8 mouse cellular contexts compared by ENCODE assay signal in genomic region chr14:54575031-54575430, GRCm38 (mm10). TPM values are rescaled to one million over a fixed set of nuclear protein-coding genes. Genes with fewer than 3 reads are reported as not detected.
DNase-seq lines count a peak whose midpoint lies in the region; ATAC-seq and TF ChIP-seq lines count a peak whose summit lies in the region.

No protein-coding gene starts in this region.

- H3K9ac ChIP-seq in ES-E14 (ENCODE audit: insufficient read depth, low read depth, low read length, poor library complexity, severe bottlenecking), result peak overlapping the region; percentile 96
- H3K9ac ChIP-seq in hindbrain, embryonic 12.5 days, result peak overlapping the region; percentile 92
- H3K9ac ChIP-seq in midbrain, embryonic 11.5 days (ENCODE audit: low read length), result peak overlapping the region; percentile 94

- in situ Hi-C loops in ES-E14 (cut with MboI; ENCODE audit: low sequenced_read_pairs in 2 of 2, unreplicated experiment in 2 of 2), result no loop called here

- no peaks in the 10 kb centered on the region for H3K9me3 ChIP-seq in heart, embryonic 10.5 days
- H3K9me3 ChIP-seq in ES-E14 (ENCODE audit: control insufficient read depth, insufficient read depth, low read depth, low read length), result no peaks in the 10 kb centered on the region
- H3K9me3 ChIP-seq in hindbrain, embryonic 12.5 days (replicated peaks), result no peaks in the 10 kb centered on the region
- no peaks in the 10 kb centered on the region for H3K9me3 ChIP-seq in midbrain, embryonic 11.5 days (ENCODE audit: control insufficient read depth, low read length)

- peak overlapping the region; percentile 93 for H3K4me3 ChIP-seq in heart, embryonic 10.5 days
- peak overlapping the region; percentile 85 to 89 for H3K4me3 ChIP-seq in ES-E14 (ENCODE audit: insufficient read depth in 1 of 2, low read depth in 1 of 2, low read length in 2 of 2, poor library complexity in 1 of 2, severe bottlenecking in 1 of 2)
- peak overlapping the region; percentile 74 for H3K4me3 ChIP-seq in hindbrain, embryonic 12.5 days
- H3K4me3 ChIP-seq in midbrain, embryonic 11.5 days (ENCODE audit: low read depth, low read length), result peak overlapping the region; percentile 91

- no peak for ATAC-seq in hindbrain, embryonic 12.5 days (ENCODE audit: low FRiP score)
- no peak for ATAC-seq in midbrain, embryonic 11.5 days (ENCODE audit: low FRiP score)

- WGBS in heart, embryonic 10.5 days, result under 1% methylated on average over 8 of the region's 8 CpGs
- WGBS in hindbrain, embryonic 12.5 days, result 3% methylated on average over 8 of the region's 8 CpGs
- 1% methylated on average over 8 of the region's 8 CpGs for WGBS in midbrain, embryonic 11.5 days

- H3K4me1 ChIP-seq in heart, embryonic 10.5 days, result peaks cover 58% of the 10 kb centered on the region
- H3K4me1 ChIP-seq in ES-E14 (ENCODE audit: control insufficient read depth in 2 of 2, insufficient read depth in 2 of 2, low read length in 2 of 2, poor library complexity in 1 of 2), result peaks cover 5 to 18% of the 10 kb centered on the region in 2 experiments
- H3K4me1 ChIP-seq in hindbrain, embryonic 12.5 days, result peaks cover 58% of the 10 kb centered on the region
- peaks cover 45% of the 10 kb centered on the region for H3K4me1 ChIP-seq in midbrain, embryonic 11.5 days (ENCODE audit: control insufficient read depth, insufficient read depth, low read length)

- no peaks in the 10 kb centered on the region for H3K27me3 ChIP-seq in heart, embryonic 10.5 days (ENCODE audit: insufficient read depth, poor library complexity, severe bottlenecking)
- peaks cover 25% of the 10 kb centered on the region for H3K27me3 ChIP-seq in hindbrain, embryonic 12.5 days
- H3K27me3 ChIP-seq in midbrain, embryonic 11.5 days (ENCODE audit: control insufficient read depth, insufficient read depth, low read length), result no peaks in the 10 kb centered on the region

- H3K27ac ChIP-seq in heart, embryonic 10.5 days, result peak overlapping the region; percentile 95
- H3K27ac ChIP-seq in ES-E14 (ENCODE audit: insufficient read depth, low read depth, low read length, poor library complexity, severe bottlenecking), result peak overlapping the region; percentile 99
- H3K27ac ChIP-seq in hindbrain, embryonic 12.5 days, result 0 out of 2 replicates have a peak overlapping the region, but pooled peaks have one; percentile 45
- H3K27ac ChIP-seq in midbrain, embryonic 11.5 days (ENCODE audit: low read depth, low read length), result no peak overlapping the region

- H3K4me2 ChIP-seq in hindbrain, embryonic 12.5 days (replicated peaks), result peak overlapping the region; percentile 74
- H3K4me2 ChIP-seq in midbrain, embryonic 11.5 days, result peak overlapping the region; percentile 81

- DNase-seq in heart, embryonic 10.5 days (ENCODE audit: low spot score), result no peak
- no peak for DNase-seq in heart, adult 18-20 months
- DNase-seq in ES-E14 (ENCODE audit: low read depth, low spot score), result no peak
- DNase-seq in midbrain, embryonic 11.5 days (ENCODE audit: low spot score, missing footprints), result no peak
- DNase-seq in urinary bladder, adult 18-20 months (ENCODE audit: low spot score in 2 of 2), result no peak
- DNase-seq in retina, embryonic 14.5 days (ENCODE audit: low spot score), result no peak
- DNase-seq in retina, postnatal 1 day, result no peak

- peaks cover 37% of the 10 kb centered on the region for H3K36me3 ChIP-seq in heart, embryonic 10.5 days
- peaks cover 54% of the 10 kb centered on the region for H3K36me3 ChIP-seq in ES-E14 (ENCODE audit: control insufficient read depth, insufficient read depth, low read length, poor library complexity, severe bottlenecking)
- H3K36me3 ChIP-seq in hindbrain, embryonic 12.5 days, result peaks cover 10% of the 10 kb centered on the region
- peaks cover 6% of the 10 kb centered on the region; the same call in 1 of the 2 replicates for H3K36me3 ChIP-seq in midbrain, embryonic 11.5 days (ENCODE audit: control insufficient read depth, insufficient read depth, low read length)

TF ChIP-seq in ES-E14, 5 proteins besides CTCF, POLR2A, EP300 and RAD21:
- TF ChIP-seq ZNF384 (IDR thresholded peaks at IDR 0.05; ENCODE audit: low read depth, low read length), result no peak
- no peak for TF ChIP-seq ZC3H11A (IDR thresholded peaks at IDR 0.05; ENCODE audit: borderline replicate concordance, low read depth, low read length)
- no peak for TF ChIP-seq CHD2 (IDR thresholded peaks at IDR 0.05; ENCODE audit: low read depth, low read length)
- no peak for TF ChIP-seq HCFC1 (IDR thresholded peaks at IDR 0.05; ENCODE audit: borderline replicate concordance, insufficient read depth, low read length)
- TF ChIP-seq MAFK (IDR thresholded peaks at IDR 0.05; ENCODE audit: insufficient read depth, low read depth, low read length), result no peak
TF ChIP-seq in ES-E14: peak in this region for 0.

RNA-seq across cellular contexts. Expression of gene Ajuba, which starts 2.3 kb away (rescaled TPM):
- polyA plus RNA-seq in heart, embryonic 10.5 days (2016; fragmentation: Nextera tagmentation; extraction: Ambion mirVana), result 43.0 and 62.5 TPM in 2 replicates
- total RNA-seq in heart, adult 18-20 months (2021), result 1 to 10 TPM; 3.7 to 3.9 TPM
- total RNA-seq in ES-E14 (2012; rRNA removed), result 65.1 and 94.1 TPM in 2 replicates
- 37.9 and 40.9 TPM in 2 replicates for polyA plus RNA-seq in hindbrain, embryonic 12.5 days (2016; fragmentation: Nextera tagmentation; extraction: Ambion mirVana)
- polyA plus RNA-seq in midbrain, embryonic 11.5 days (2014; fragmentation: Nextera tagmentation; extraction: Ambion mirVana), result 24.3 and 25.1 TPM in 2 replicates

RNA-seq across cellular contexts. Expression of gene Haus4, which starts 20.6 kb away (rescaled TPM):
- polyA plus RNA-seq in heart, embryonic 10.5 days (2016; fragmentation: Nextera tagmentation; extraction: Ambion mirVana), result 50.2 and 52.9 TPM in 2 replicates
- total RNA-seq in heart, adult 18-20 months (2021), result 1 to 10 TPM; 2.6 to 2.8 TPM
- 24.5 and 40.3 TPM in 2 replicates for total RNA-seq in ES-E14 (2012; rRNA removed)
- 32.4 and 37.2 TPM in 2 replicates for polyA plus RNA-seq in hindbrain, embryonic 12.5 days (2016; fragmentation: Nextera tagmentation; extraction: Ambion mirVana)
- polyA plus RNA-seq in midbrain, embryonic 11.5 days (2014; fragmentation: Nextera tagmentation; extraction: Ambion mirVana), result 35.3 and 41.9 TPM in 2 replicates

RNA-seq across cellular contexts. Expression of gene 4931414P19Rik, which starts 30.8 kb away (rescaled TPM):
- polyA plus RNA-seq in heart, embryonic 10.5 days (2016; fragmentation: Nextera tagmentation; extraction: Ambion mirVana), result 7.7 and 8.3 TPM in 2 replicates
- 1 to 10 TPM; 3.0 to 6.1 TPM for total RNA-seq in heart, adult 18-20 months (2021)
- total RNA-seq in ES-E14 (2012; rRNA removed), result 4.8 and 6.4 TPM in 2 replicates
- 8.2 and 9.1 TPM in 2 replicates for polyA plus RNA-seq in hindbrain, embryonic 12.5 days (2016; fragmentation: Nextera tagmentation; extraction: Ambion mirVana)
- polyA plus RNA-seq in midbrain, embryonic 11.5 days (2014; fragmentation: Nextera tagmentation; extraction: Ambion mirVana), result 5.9 and 8.5 TPM in 2 replicates

RNA-seq across cellular contexts. Expression of gene Psmb5, which starts 42.8 kb away (rescaled TPM):
- polyA plus RNA-seq in heart, embryonic 10.5 days (2016; fragmentation: Nextera tagmentation; extraction: Ambion mirVana), result 392 and 455 TPM in 2 replicates
- 100 to 1,000 TPM; 173 to 201 TPM for total RNA-seq in heart, adult 18-20 months (2021)
- 202 and 317 TPM in 2 replicates for total RNA-seq in ES-E14 (2012; rRNA removed)
- 354 and 376 TPM in 2 replicates for polyA plus RNA-seq in hindbrain, embryonic 12.5 days (2016; fragmentation: Nextera tagmentation; extraction: Ambion mirVana)
- 396 and 453 TPM in 2 replicates for polyA plus RNA-seq in midbrain, embryonic 11.5 days (2014; fragmentation: Nextera tagmentation; extraction: Ambion mirVana)

RNA-seq across cellular contexts. Expression of gene Psmb11, which starts 46.2 kb away (rescaled TPM):
- polyA plus RNA-seq in heart, embryonic 10.5 days (2016; fragmentation: Nextera tagmentation; extraction: Ambion mirVana), result not detected in 2 replicates
- not detected for total RNA-seq in heart, adult 18-20 months (2021)
- 0.11 TPM in 1 of 2 replicates, not detected in the other for total RNA-seq in ES-E14 (2012; rRNA removed)
- polyA plus RNA-seq in hindbrain, embryonic 12.5 days (2016; fragmentation: Nextera tagmentation; extraction: Ambion mirVana), result not detected in 2 replicates
- 0.04 TPM in 1 of 2 replicates, not detected in the other for polyA plus RNA-seq in midbrain, embryonic 11.5 days (2014; fragmentation: Nextera tagmentation; extraction: Ambion mirVana)
